Mouse (Mus musculus): ENCODE measurements around the gene Xrcc6.

GRCm38 (mm10) chr15:82011947-82012346, 24.3 kb downstream of the Xrcc6 start:
- TF ChIP-seq CTCF (IDR thresholded peaks at IDR 0.05; ENCODE audit: low read depth, low read length) (no peak), POLR2A (IDR thresholded peaks at IDR 0.05; ENCODE audit: extremely low read depth, insufficient read depth, low read length) (no peak)
